Mouse (Mus musculus) testis, adult 2 months (tissue): ENCODE results near the gene Rflna. TPM values are rescaled to one million over a fixed set of nuclear protein-coding genes. Genes with fewer than 3 reads are reported as not detected.
A peak's percentile ranks its signal among the peaks of the same experiment; 100 is the strongest.

ENCODE experiments used
- H3K27ac ChIP-seq: fragments of 200-500 bp; 2 replicates; pipeline ENCODE4 v1.5.1; 2012; ENCODE audit warnings: low read depth, low read length; ENCODE audit not compliant: control insufficient read depth, insufficient read depth
- H3K27me3 ChIP-seq: fragments of 200-500 bp; 2 replicates; pipeline ENCODE4 v1.6.1; 2012; ENCODE audit warnings: mild to moderate bottlenecking, low read length, moderate library complexity; ENCODE audit not compliant: control insufficient read depth, insufficient read depth
- H3K36me3 ChIP-seq: fragments of 200-500 bp; 2 replicates; pipeline ENCODE4 v1.6.1; 2012; ENCODE audit warnings: mild to moderate bottlenecking, low read length; ENCODE audit not compliant: control insufficient read depth, insufficient read depth
- H3K4me1 ChIP-seq: fragments of 200-500 bp; 2 replicates; pipeline ENCODE4 v1.6.1; 2012; ENCODE audit warnings: low read length; ENCODE audit not compliant: control insufficient read depth, insufficient read depth
- H3K4me3 ChIP-seq: fragments of 200-500 bp; 2 replicates; pipeline ENCODE4 v1.5.1; 2012; ENCODE audit warnings: low read depth, mild to moderate bottlenecking, low read length, moderate library complexity, mixed read lengths; ENCODE audit not compliant: control insufficient read depth
- CTCF ChIP-seq: fragments of 200-500 bp; IDR thresholded peaks from 2 replicates; pipeline ENCODE4 v1.5.1; 2012; ENCODE audit warnings: low read depth, mild to moderate bottlenecking, inconsistent platforms, low read length, moderate library complexity; ENCODE audit not compliant: control insufficient read depth, insufficient read depth, insufficient replicate concordance
- POLR2A ChIP-seq: fragments of 200-500 bp; IDR thresholded peaks from 2 replicates; pipeline ENCODE4 v1.6.1; 2012; ENCODE audit warnings: low read depth, mild to moderate bottlenecking, inconsistent platforms, low read length, moderate library complexity; ENCODE audit not compliant: control insufficient read depth
- polyA plus RNA-seq: library from polyadenylated mRNA; depleted of rRNA; stranded (reverse); fragments of >200 nt; gene quantifications from 2 replicates; pipeline ENCODE4 v1.2.3, GENCODE M21; 2012

Gene Rflna
- polyA plus RNA-seq, 1 experiment: 0.19 TPM

DNA sequence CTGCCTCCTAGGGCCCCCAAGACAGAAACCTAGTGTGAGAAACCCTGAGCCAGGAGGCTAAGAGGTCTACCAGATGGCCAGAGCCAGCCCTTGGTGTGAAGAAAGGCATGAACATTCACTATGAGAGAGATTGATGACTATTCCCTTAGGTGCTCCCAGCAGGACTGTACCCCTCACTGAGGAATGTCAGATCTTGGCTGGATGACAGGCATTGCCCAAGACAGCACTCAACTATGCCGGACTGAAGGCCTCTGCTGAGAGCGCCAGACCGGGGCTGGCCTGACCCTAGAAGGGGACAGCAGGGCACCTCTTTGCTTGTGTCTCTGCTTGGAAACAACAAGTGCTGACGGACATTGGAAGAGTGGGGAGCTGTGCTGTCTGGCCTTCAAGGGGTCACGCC, 16.1 kb downstream of the Rflna start:
- no peak overlapping the region for H3K4me3 ChIP-seq
- H3K4me1 ChIP-seq: no peaks in the 10 kb centered on the region
- no peak overlapping the region for H3K27ac ChIP-seq
- no peaks in the 10 kb centered on the region for H3K36me3 ChIP-seq
- no peak for TF ChIP-seq CTCF
- TF ChIP-seq POLR2A: no peak
- H3K27me3 ChIP-seq: no peaks in the 10 kb centered on the region

- H3K36me3 ChIP-seq: no peaks in the 10 kb centered on the region
- H3K4me3 ChIP-seq: no peak overlapping the region
- no peaks in the 10 kb centered on the region for H3K4me1 ChIP-seq
- no peak for TF ChIP-seq POLR2A
- TF ChIP-seq CTCF: no peak
- H3K27ac ChIP-seq: no peak overlapping the region
- no peaks in the 10 kb centered on the region for H3K27me3 ChIP-seq
Observed at GRCm38 (mm10) chr5:125021298-125021697, 18.3 kb downstream of the Rflna start.

GRCm38 (mm10) chr5:125024002-125024401, 21.0 kb downstream of the Rflna start:
- Histone ChIP-seq H3K4me1 (no peaks in the 10 kb centered on the region), H3K27me3 (no peaks in the 10 kb centered on the region), H3K4me3 (no peak overlapping the region), H3K36me3 (no peaks in the 10 kb centered on the region), H3K27ac (no peak overlapping the region)
- TF ChIP-seq CTCF (peak; percentile 45; the same call in 1 of the 2 replicates), POLR2A (no peak)

GRCm38 (mm10) chr5:125028371-125028770, 25.4 kb downstream of the Rflna start:
- Histone ChIP-seq H3K27ac (no peak overlapping the region), H3K36me3 (no peaks in the 10 kb centered on the region), H3K4me3 (no peak overlapping the region), H3K27me3 (no peaks in the 10 kb centered on the region), H3K4me1 (no peaks in the 10 kb centered on the region)
- TF ChIP-seq CTCF: no peak
- no peak for TF ChIP-seq POLR2A

- Histone ChIP-seq H3K27ac (no peak overlapping the region), H3K27me3 (no peaks in the 10 kb centered on the region), H3K36me3 (no peaks in the 10 kb centered on the region), H3K4me1 (no peaks in the 10 kb centered on the region), H3K4me3 (no peak overlapping the region)
- TF ChIP-seq CTCF: no peak
- no peak for TF ChIP-seq POLR2A
Observed at GRCm38 (mm10) chr5:125028911-125029310, 25.9 kb downstream of the Rflna start.

DNA sequence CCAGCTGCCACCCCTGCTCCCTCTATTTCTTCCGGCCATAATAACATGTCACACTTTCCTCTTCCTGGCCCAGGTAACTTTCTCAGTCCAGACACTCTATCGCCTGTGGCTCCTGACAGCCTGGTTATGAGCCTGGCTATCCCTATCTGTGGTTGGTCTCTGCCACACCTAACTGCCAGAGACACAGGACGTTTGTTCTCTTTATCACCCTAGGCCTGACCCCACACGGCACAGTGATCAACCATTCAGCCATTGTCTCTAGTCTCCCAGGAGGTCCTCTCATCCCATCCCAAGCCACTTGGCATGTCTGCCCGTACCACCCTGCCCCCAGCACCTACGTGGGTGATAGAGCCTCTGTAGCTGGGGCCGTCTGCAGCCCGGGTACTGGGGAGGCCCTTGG, 33.5 kb downstream of the Rflna start:
- Histone ChIP-seq H3K36me3 (no peaks in the 10 kb centered on the region), H3K4me3 (no peak overlapping the region), H3K4me1 (peaks cover 22% of the 10 kb centered on the region), H3K27ac (no peak overlapping the region), H3K27me3 (no peaks in the 10 kb centered on the region)
- TF ChIP-seq CTCF (no peak), POLR2A (no peak)

- H3K4me3 ChIP-seq: no peak overlapping the region
- H3K27me3 ChIP-seq: no peaks in the 10 kb centered on the region
- TF ChIP-seq POLR2A: no peak
- H3K36me3 ChIP-seq: no peaks in the 10 kb centered on the region
- H3K4me1 ChIP-seq: peaks cover 27% of the 10 kb centered on the region
- H3K27ac ChIP-seq: no peak overlapping the region
Observed at GRCm38 (mm10) chr5:125039377-125040027, 36.5 kb downstream of the Rflna start.
